Mouse (Mus musculus) heart, adult 8-10 months (tissue): Measurements from ENCODE around the gene Klrk1. TPM values are rescaled to one million over a fixed set of nuclear protein-coding genes. Genes with fewer than 3 reads are reported as not detected.
"Not testable (repeated sequence)": the region's sequence is repeated elsewhere in the genome, so short reads cannot be mapped to it uniquely, and the experiment has no call there.

Source experiments
- DNase-seq: peaks from one replicate; pipeline ENCODE4 v3.0.0; 2022; ENCODE audit warnings: low spot score
- total RNA-seq, 4 experiments: library from RNA; stranded (reverse); gene quantifications; 2 replicates each; pipeline ENCODE4 v1.2.4; 2022

Klrk1 gene
- under 1 TPM in 2 of 4 experiments, not detected in 2; 0.27 to 0.34 TPM for total RNA-seq

GRCm38 (mm10) chr6:129623735-129624134, at the start of gene Klrk1:
Gene Klrk1 (minus strand): TSS chr6:129623864.
- DNase-seq = no peak

- not testable (repeated sequence) for DNase-seq
These were observed 37.6 kb upstream of the Klrk1 start for GRCm38 (mm10) chr6:129661301-129661700.

GRCm38 (mm10) chr6:129660589-129660988, 36.9 kb upstream of the Klrk1 start, which contains the start of gene Klrc2:
Gene Klrc2 (minus strand): TSS chr6:129660689.
- DNase-seq = not testable (repeated sequence)

DNA sequence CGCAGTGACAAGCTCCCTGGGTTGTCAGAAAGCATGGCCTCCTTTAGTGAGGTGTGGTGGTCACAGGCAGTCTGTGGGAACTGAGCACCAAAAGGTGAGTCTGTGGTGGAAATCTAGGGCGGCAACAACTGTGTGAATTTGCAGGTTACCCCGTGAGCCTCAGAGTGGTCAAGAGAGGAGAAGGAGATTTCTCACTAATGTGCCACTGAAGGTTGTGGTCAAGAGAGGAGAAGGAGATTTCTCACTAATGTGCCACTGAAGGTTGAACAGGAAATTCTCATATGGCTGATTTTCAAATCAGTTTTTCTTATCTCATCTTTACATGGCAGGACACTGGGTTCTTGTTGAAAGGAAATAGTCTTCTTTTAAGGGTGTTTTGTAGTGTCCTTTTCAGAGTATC, 20.4 kb upstream of the Klrk1 start:
- DNase-seq = not testable (repeated sequence)

DNA sequence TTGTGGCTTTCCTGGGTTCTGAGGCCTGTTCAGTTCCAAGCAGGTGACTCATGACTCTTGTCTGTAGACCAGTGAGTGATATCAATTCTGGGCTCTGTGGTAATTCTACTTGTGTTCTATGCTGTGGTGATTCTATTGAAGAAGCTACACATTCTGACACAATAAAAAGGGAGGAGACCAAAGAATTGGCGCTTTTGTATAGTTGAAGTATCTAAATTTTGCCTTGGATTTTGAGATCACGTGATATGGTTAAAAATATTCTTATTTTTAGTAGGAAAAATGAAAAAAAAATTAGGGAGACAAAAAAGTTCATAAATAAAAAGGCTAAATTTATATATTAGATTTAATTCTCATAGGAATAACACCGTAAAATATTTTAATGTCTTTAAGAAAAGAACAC, 19.6 kb upstream of the Klrk1 start, which contains the start of gene Klrc3:
Klrc3 (minus strand) TSS at position 101 of the 400 bp plus-strand sequence.
- DNase-seq = not testable (repeated sequence)

GRCm38 (mm10) chr6:129631046-129631445, 7.4 kb upstream of the Klrk1 start:
- DNase-seq = not testable (repeated sequence)

DNA sequence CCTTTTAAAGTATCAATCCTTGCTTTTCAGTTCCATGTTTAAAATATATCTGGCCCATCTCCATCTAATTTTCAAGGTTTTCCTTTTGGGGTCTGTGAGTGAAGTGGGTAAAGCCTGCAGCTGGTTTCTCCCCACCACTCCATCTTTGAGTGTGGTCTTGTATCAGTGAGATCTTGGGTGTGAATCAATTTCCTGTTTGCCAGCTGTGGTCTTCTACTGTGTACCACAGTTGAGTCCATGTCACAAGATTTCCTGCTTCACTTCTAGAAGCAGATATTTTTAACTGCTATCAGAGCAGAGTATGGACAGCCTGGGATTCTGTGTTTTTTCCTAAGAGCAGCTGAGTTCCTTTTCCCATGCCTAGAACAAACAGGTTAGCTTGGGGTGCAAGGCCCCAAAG, 15.3 kb downstream of the Klrk1 start:
- no peak for DNase-seq

DNA sequence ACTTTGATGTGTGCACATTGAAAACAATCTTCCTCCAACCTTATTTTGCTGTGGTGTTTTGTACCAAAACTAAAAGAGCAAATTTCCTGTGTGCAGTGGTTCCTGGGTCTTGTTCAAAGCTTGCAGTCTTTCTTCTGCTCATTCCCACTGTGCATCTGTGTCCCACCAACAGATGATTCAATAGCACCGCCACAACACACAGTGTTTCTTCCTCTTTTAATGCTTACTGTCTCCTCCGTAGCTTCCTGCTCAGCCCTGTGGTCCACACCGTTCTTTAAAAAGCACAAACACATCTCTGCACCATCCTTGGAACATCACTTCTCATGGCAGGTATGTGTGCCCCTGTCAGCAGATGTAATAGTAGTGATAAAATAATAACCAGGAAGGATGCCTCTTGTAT, 32.2 kb downstream of the Klrk1 start, which contains the start of gene Klrd1:
Klrd1 (plus strand) TSS at position 275 of the 400 bp plus-strand sequence.
- DNase-seq = no peak

GRCm38 (mm10) chr6:129583014-129583413, 40.6 kb downstream of the Klrk1 start:
- DNase-seq = no peak

GRCm38 (mm10) chr6:129581896-129582295, 41.8 kb downstream of the Klrk1 start:
- no peak for DNase-seq

DNA sequence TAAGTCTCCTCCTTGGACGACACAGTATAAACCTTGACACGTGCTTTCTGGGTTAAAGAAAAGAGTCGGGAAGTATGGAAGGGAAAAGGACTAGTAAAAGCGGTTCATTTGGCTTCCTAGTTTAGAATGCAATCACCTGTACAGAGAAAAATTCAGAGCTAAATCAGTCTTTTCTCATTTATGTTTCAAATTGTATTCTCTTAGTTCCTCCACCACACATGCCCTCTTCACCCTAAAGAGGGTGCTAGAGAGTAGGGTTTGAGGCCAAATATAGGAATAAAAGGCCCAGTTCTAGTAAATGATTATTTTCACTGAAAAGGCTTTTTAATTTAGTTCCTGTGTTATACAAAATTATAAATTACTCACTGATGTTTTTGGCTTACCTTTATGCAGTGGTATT, 42.4 kb downstream of the Klrk1 start:
- DNase-seq = no peak

DNA sequence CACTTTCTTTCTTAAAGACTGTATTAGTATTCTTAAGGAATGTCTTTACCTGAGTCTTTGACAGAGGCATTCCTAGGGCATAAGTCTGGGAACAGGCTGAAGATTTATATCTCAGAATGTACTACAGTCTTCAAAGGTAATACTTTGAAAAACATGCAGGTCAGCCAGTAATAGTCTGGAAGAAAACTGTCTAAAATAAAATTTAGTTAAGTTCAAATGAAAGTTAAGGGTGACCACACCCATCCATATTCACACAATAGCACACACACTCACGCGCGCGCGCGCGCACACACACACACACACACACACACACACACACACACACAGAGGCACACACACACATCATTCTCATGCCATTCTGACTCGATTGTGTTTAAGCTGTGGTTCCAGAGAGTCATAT, 46.1 kb downstream of the Klrk1 start, which contains the start of gene Klre1:
Klre1 (plus strand) TSS at position 301 of the 400 bp plus-strand sequence.
- DNase-seq = no peak

- DNase-seq = peak; percentile 4
These were observed 48.3 kb downstream of the Klrk1 start for GRCm38 (mm10) chr6:129575315-129575714.

DNA sequence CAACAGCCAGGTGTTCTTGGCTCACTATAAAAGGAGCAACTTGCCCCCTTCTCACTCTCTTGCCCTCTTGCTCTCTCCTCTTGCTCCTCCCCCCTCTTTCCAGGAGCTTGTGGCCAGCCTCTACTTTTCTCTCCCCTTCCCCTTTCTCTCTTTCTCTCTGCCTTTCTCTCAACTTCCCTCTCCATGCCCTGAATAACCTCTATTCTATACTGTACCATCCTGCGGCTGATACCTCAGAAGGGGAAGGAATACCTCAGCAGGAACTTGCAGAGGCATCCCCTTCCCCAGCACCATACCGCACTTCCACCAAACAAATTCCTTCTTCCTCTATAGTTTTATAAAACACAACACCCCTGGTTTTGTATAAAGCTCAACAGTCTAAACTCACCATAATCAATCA, 58.4 kb downstream of the Klrk1 start:
- no peak for DNase-seq

Other genes starting within 250 kb of the Klrk1 start
- gene Clec12b, start 238.0 kb downstream of the Klrk1 start, total RNA-seq = under 1 TPM in 1 of 4 experiments, not detected in 3; 0.25 TPM
- gene Clec1b, start 226.6 kb downstream of the Klrk1 start, total RNA-seq = 1 to 10 TPM; 1.3 to 2.3 (median 1.6) TPM
- gene Clec9a, start 215.0 kb downstream of the Klrk1 start, total RNA-seq = under 1 TPM in 2 of 4 experiments, not detected in 2; 0.47 to 0.60 TPM
- 10 to 100 TPM in 3 of 4 experiments, 1 to 10 TPM in 1; 7.7 to 13.1 (median 11.7) TPM for gene Clec1a, start 171.9 kb downstream of the Klrk1 start, total RNA-seq
- gene Olr1, start 116.7 kb downstream of the Klrk1 start, total RNA-seq = under 1 TPM in 2 of 4 experiments, not detected in 2; 0.20 to 0.31 TPM
- not detected for gene Tmem52b, start 111.3 kb downstream of the Klrk1 start, total RNA-seq
- 100 to 1,000 TPM; 118 to 204 (median 178) TPM for gene Gabarapl1, start 90.7 kb downstream of the Klrk1 start, total RNA-seq
- gene Klre1, start 46.0 kb downstream of the Klrk1 start, total RNA-seq = not detected
- gene Klrd1, start 32.1 kb downstream of the Klrk1 start, total RNA-seq = under 1 TPM in 1 of 4 experiments, not detected in 3; 0.35 TPM
- gene Klrc3, start 19.5 kb upstream of the Klrk1 start, total RNA-seq = not detected
- gene Klrc2, start 36.8 kb upstream of the Klrk1 start, total RNA-seq = not detected
- gene Klrc1, start 55.1 kb upstream of the Klrk1 start, total RNA-seq = under 1 TPM in 1 of 4 experiments, not detected in 3; 0.22 TPM
- not detected for gene Klri1, start 93.3 kb upstream of the Klrk1 start, total RNA-seq
- gene Klri2, start 116.6 kb upstream of the Klrk1 start, total RNA-seq = not detected
- gene Gm156, start 160.4 kb upstream of the Klrk1 start, total RNA-seq = not detected
- gene Gm17631, start 238.8 kb upstream of the Klrk1 start, total RNA-seq = not detected